Mouse (Mus musculus): ENCODE measurements around the gene Bpifa6. TPM values are rescaled to one million over a fixed set of nuclear protein-coding genes. Genes with fewer than 3 reads are reported as not detected.
"Not testable (repeated sequence)": the region's sequence is repeated elsewhere in the genome, so short reads cannot be mapped to it uniquely, and the experiment has no call there.

The Bpifa6 gene
- polyA plus RNA-seq, 1 experiment: not detected

DNA sequence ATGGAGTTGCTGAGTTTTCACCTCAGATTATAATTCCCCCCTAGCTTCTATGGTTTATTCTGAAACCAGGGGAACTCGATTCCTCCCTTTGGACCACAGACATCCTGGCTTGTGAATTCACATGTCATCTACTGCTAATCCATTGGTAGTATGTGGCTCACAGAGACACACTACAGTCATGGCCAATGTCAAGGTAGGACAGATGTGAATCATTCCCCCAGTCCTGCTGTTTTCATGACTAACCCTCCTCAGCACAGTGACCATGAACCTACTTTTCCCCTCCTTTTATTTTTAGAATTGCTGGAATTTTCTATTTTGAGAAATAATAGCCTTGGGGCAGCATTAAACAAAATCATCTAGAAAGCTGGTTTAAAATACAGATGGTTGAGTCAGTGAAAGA is 32.6 kb downstream of the Bpifa6 start:
- no peak overlapping the region for H3K27ac ChIP-seq (ENCODE audit: insufficient read depth, low read length)
- no peak for TF ChIP-seq CTCF (IDR thresholded peaks at IDR 0.05; ENCODE audit: extremely low read depth, insufficient read depth, low read length)
- no peak for TF ChIP-seq POLR2A (IDR thresholded peaks at IDR 0.05; ENCODE audit: extremely low read depth, insufficient read depth, low read length)
- H3K4me3 ChIP-seq (ENCODE audit: insufficient read depth, low read length): no peak overlapping the region
- no peaks in the 10 kb centered on the region for H3K4me1 ChIP-seq (ENCODE audit: control insufficient read depth, insufficient read depth, low read length)

DNA sequence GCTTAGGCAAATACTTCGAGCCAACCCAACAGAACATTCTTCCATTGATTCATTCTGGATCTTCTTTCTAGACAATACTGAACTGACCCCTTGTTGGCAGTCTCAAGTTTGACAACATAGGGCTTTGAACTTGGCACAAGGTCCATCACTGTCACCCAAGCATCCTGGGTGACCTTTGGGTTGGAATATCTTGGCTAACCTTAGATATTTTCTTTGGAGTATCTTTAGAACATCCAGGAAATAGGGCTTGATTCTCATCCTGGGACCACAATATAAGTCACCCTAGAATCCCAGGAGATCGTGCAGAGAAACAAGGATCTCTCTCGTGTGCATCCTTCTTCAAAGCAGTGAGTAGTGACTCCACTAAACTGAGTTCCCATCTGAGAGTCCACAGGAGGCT is 33.2 kb downstream of the Bpifa6 start, which contains the start of gene Bpifa2:
TSS of gene Bpifa2 (plus strand) at position 301 of the 400 bp plus-strand sequence.
- TF ChIP-seq CTCF (IDR thresholded peaks at IDR 0.05; ENCODE audit: extremely low read depth, insufficient read depth, low read length) (no peak), POLR2A (IDR thresholded peaks at IDR 0.05; ENCODE audit: extremely low read depth, insufficient read depth, low read length) (no peak)
- Histone ChIP-seq H3K27ac (ENCODE audit: insufficient read depth, low read length) (no peak within 1 kb of the TSS), H3K4me1 (ENCODE audit: control insufficient read depth, insufficient read depth, low read length) (no peaks in the 10 kb centered on the region), H3K4me3 (ENCODE audit: insufficient read depth, low read length) (no peak within 1 kb of the TSS)

DNA sequence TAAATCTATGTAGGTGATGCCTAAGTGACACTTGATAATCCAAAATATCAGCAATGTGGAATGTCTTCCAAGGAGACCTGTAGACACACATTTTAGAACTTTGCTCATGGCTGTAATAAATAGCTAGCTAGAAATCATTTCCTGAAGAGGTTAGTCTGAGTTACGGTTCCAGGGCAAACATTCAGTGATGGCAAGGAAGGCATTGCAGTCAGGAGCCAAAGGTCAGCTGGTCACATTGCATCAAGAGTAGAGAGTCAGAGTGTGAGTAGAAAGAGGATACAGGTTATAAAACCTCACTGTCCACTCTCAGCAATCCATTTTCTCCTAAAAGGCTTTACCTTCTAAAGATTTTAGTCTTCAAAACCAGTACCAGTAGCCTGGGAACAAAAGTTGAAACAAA is 43.2 kb downstream of the Bpifa6 start:
- no peak overlapping the region for H3K4me3 ChIP-seq (ENCODE audit: insufficient read depth, low read length)
- no peak for TF ChIP-seq CTCF (IDR thresholded peaks at IDR 0.05; ENCODE audit: extremely low read depth, insufficient read depth, low read length)
- no peak for TF ChIP-seq POLR2A (IDR thresholded peaks at IDR 0.05; ENCODE audit: extremely low read depth, insufficient read depth, low read length)
- H3K4me1 ChIP-seq (ENCODE audit: control insufficient read depth, insufficient read depth, low read length): no peaks in the 10 kb centered on the region
- no peak overlapping the region for H3K27ac ChIP-seq (ENCODE audit: insufficient read depth, low read length)

DNA sequence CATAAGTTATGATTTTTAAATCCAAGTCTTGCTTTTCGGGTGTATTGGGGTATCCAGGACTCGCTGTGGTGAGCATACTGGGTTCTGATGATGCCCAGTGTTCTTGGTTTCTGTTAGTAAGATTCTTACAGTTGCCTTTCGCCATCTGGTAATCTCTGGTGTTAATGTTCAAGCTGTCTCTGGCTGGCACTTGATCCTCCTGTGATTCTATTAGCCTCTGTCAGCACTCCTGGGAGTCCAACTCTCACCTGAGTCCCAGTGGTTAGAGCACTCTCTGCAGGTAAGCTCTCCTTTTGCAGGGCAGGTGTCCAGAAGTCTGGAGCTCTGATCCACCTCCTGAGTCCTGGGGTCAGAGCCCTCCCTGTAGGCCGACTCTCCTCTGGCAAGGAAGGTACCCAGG is 49.9 kb downstream of the Bpifa6 start:
- not testable (repeated sequence) for H3K4me3 ChIP-seq (ENCODE audit: insufficient read depth, low read length); H3K27ac ChIP-seq (ENCODE audit: insufficient read depth, low read length); H3K4me1 ChIP-seq (ENCODE audit: control insufficient read depth, insufficient read depth, low read length)

DNA sequence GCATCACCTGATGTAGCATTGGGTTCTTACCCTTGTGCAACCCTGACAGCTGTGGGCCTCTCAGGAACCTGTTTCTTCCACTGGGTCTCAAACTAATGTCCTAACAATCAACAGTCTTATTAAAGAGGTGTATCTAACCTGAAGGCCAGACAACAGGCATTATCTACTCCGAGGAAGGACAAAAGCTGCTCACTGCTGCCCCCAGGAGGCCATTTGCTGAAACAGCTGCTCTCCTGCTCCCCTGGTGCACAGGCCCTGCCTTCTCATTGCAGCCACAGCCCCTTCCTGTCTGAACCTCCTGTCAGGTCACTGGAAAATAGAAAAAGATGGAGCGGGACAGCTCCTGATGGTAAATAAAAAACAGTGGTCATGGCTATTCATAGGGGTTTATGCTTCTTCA is 64.2 kb downstream of the Bpifa6 start:
- TF ChIP-seq CTCF (IDR thresholded peaks at IDR 0.05; ENCODE audit: extremely low read depth, insufficient read depth, low read length): peak; percentile 52
- TF ChIP-seq POLR2A (IDR thresholded peaks at IDR 0.05; ENCODE audit: extremely low read depth, insufficient read depth, low read length): no peak
- Histone ChIP-seq H3K27ac (ENCODE audit: insufficient read depth, low read length) (no peak overlapping the region), H3K4me3 (ENCODE audit: insufficient read depth, low read length) (no peak overlapping the region), H3K4me1 (ENCODE audit: control insufficient read depth, insufficient read depth, low read length) (no peaks in the 10 kb centered on the region)

DNA sequence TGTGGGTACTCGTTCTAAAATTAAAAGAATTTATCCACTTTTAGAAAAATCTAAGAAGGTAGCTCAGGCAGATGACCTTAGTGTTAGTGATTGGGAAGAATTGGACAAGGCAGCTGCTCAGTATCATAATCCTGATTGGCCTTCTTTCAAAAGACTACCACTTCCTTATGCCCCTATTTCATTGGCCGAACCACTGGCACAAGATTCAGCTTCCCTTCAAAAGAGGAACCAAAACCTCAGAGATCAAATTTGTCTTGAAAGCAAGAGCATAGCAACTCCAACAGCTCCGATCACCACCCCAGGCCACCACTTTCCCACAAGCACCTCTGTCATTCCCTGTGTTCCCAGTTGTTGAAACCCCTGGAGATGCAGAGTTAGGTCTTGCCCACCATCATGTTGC is 70.0 kb downstream of the Bpifa6 start:
- no peak for TF ChIP-seq CTCF (IDR thresholded peaks at IDR 0.05; ENCODE audit: extremely low read depth, insufficient read depth, low read length)
- no peak for TF ChIP-seq POLR2A (IDR thresholded peaks at IDR 0.05; ENCODE audit: extremely low read depth, insufficient read depth, low read length)
- H3K4me1 ChIP-seq (ENCODE audit: control insufficient read depth, insufficient read depth, low read length): no peaks in the 10 kb centered on the region
- H3K4me3 ChIP-seq (ENCODE audit: insufficient read depth, low read length): no peak overlapping the region
- no peak overlapping the region for H3K27ac ChIP-seq (ENCODE audit: insufficient read depth, low read length)

Other genes starting within 250 kb of the Bpifa6 start
- 23.9 and 24.9 TPM in 2 replicates for gene Mapre1, start 233.7 kb upstream of the Bpifa6 start, polyA plus RNA-seq (2012; rRNA removed)
- 0.06 TPM in 2 replicates for gene Efcab8, start 195.0 kb upstream of the Bpifa6 start, polyA plus RNA-seq (2012; rRNA removed)
- not detected in 2 replicates for gene Sun5, start 103.9 kb upstream of the Bpifa6 start, polyA plus RNA-seq (2012; rRNA removed)
- gene Bpifb2, start 99.9 kb upstream of the Bpifa6 start, polyA plus RNA-seq (2012; rRNA removed): not detected in 2 replicates
- not detected in 2 replicates for gene Bpifb6, start 74.6 kb upstream of the Bpifa6 start, polyA plus RNA-seq (2012; rRNA removed)
- gene Bpifb3, start 56.7 kb upstream of the Bpifa6 start, polyA plus RNA-seq (2012; rRNA removed): not detected in 2 replicates
- 0.08 TPM in 2 replicates for gene Bpifb4, start 36.7 kb upstream of the Bpifa6 start, polyA plus RNA-seq (2012; rRNA removed)
- not detected in 2 replicates for gene Bpifa2, start 33.3 kb downstream of the Bpifa6 start, polyA plus RNA-seq (2012; rRNA removed)
- not detected in 2 replicates for gene Bpifa3, start 155.4 kb downstream of the Bpifa6 start, polyA plus RNA-seq (2012; rRNA removed)
- gene Bpifa1, start 167.9 kb downstream of the Bpifa6 start, polyA plus RNA-seq (2012; rRNA removed): not detected in 2 replicates
- gene Bpifa5, start 187.7 kb downstream of the Bpifa6 start, polyA plus RNA-seq (2012; rRNA removed): not detected in 2 replicates
- 0.08 and 0.10 TPM in 2 replicates for gene Bpifb1, start 215.9 kb downstream of the Bpifa6 start, polyA plus RNA-seq (2012; rRNA removed)
- gene Bpifb5, start 248.8 kb downstream of the Bpifa6 start, polyA plus RNA-seq (2012; rRNA removed): 0.21 TPM in 1 of 2 replicates, not detected in the other